Mouse (Mus musculus) urinary bladder, postnatal 36 days (tissue): Measurements from ENCODE around the gene Rnf169.

ENCODE experiments used
- DNase-seq, 2 experiments: peaks; one replicate each; pipeline ENCODE4 v3.0.0; 2022; ENCODE audit warnings: low spot score in 2 of 2, mixed read lengths in 1 of 2

Gene Rnf169

DNA sequence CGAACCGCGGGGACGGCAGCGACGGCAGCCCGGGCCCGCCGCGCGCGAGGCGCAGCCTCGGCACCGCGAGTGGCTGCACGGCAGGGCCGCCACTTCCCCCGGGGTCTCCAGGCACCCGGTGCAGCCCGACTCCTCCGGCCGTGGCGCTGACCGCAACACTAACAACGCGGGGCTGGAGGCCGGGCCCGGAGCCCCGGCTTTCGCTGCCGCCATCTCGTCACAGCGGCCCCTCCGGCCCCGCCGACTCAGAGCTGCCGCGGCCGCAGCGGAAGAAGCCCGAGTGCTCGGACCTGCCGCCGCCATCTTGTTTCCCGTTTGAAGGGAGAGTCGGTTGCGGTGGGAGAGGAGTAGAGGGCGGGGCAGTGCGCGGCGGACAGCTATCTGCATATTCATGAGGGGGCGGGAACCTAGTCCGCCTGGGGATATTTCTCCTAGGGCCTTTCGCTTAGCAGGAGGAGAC, at the start of gene Rnf169:
TSS of gene Rnf169 (minus strand) at position 317 of the 460 bp plus-strand sequence.
- DNase-seq = peak; percentile 85 to 91

- DNase-seq = no peak
These were observed 49.1 kb upstream of the Rnf169 start for GRCm38 (mm10) chr7:100029307-100029706.

- DNase-seq = no peak
These were observed 47.1 kb upstream of the Rnf169 start for GRCm38 (mm10) chr7:100027353-100027752.

DNA sequence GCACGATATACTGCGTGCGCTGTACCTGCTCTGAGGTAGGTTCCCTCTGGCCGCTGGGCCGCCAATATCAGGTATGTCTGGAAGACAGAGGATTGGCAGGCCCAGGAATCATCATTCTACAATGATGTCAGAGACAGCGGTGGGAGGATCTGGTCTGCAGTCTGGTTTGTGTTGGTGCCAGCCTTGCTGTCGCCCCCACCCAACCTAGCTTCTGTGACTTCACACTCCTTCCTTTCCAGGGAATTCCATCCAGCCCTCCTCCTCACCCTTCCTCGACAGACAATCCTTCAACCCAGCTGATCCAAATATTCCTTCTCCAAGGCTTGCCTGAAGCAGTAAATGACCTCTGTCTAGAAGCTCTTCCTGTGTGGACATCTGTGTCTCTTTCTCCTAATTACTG, 36.8 kb upstream of the Rnf169 start:
- no peak for DNase-seq

GRCm38 (mm10) chr7:100014123-100014600, 33.9 kb upstream of the Rnf169 start:
- peak in 1 of 2 experiments; percentile 13 for DNase-seq

- no peak for DNase-seq
These were observed 32.3 kb upstream of the Rnf169 start for GRCm38 (mm10) chr7:100012515-100012914.

GRCm38 (mm10) chr7:100012085-100012484, 31.8 kb upstream of the Rnf169 start:
- DNase-seq = no peak

- no peak for DNase-seq
These were observed 30.5 kb upstream of the Rnf169 start for GRCm38 (mm10) chr7:100010711-100011110.

DNA sequence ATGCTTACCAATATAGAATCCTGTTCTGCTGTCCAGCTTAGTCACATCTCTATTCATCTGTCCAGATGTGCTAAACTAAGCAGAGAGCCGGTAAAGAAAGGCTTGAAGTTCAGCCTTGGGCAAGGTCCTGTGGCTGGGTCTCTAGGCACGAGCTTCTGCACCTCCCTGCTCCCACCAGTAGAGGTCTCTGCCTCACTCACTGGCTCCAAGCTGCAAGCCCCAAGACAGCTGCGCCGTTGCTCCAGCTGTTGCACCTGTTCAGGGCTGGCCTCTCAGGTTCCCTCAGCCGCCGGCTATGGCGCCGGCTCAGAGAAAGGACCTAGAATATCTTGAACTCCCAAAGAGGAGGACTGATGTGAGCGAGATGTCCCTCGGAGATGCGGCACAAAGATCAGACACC, 29.4 kb upstream of the Rnf169 start:
- DNase-seq = peak; percentile 43 to 59

DNA sequence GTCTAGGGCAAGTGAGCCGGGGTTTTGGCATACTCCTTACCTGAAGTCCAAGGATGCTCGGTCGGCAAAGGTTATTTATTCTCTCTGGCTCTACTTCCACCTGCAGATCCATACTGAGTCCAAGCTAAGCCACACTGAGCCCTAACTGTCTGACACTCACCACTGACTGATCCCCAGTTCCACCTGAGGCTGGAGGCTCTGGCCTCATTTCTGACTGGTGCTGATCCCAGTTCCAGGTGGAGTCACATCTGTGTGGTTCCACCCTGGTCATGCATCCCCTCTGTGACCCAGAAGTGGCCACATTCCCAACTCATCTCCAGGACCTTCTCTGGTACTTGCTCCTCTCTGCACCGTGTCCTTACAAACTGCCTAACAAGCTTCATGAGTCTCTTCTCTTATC, 28.5 kb upstream of the Rnf169 start:
- no peak for DNase-seq

DNA sequence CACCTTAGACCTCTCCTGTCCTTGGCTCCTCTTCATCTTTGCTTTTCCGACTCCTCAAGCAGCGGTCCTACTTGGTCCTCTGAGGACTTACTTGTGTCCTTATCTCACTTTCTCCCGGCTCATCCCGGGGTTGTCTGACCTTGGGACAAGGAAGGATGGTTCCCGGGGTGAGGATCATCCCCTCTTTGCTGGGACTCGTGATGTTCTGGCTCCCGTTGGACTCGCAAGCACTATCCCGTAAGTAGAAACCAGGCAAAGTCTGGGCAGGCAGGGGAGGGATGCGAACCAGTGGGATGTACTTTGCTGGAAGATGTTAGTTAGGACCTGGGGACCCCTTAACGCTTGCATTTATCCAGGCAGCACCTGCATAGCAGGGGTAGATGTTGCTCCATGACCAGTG, 26.2 kb upstream of the Rnf169 start:
- DNase-seq = no peak

DNA sequence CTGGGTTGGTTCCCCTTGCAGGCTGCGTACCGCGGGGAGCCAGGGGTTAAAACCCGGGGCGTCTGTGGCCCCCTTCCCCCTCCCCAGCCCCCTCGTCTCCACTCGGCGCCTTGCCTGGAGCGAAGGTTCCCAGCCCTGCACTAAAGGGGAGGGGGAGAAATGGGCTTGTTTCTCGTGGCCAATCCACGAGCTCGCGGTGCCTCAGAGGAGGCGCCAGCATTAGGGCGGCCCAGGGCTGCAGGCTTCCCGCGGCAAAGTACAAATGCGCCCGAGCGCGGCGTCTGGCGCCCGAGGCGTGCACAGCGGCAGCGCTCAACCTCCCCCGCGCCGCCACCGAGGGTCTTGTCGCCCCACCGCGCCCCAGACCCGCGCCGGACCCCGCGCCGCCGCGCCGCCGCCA, 25.5 kb upstream of the Rnf169 start, which contains the start of gene Chrdl2:
TSS of gene Chrdl2 (plus strand) at position 383 of the 400 bp plus-strand sequence.
- peak in 1 of 2 experiments; percentile 23 for DNase-seq

DNA sequence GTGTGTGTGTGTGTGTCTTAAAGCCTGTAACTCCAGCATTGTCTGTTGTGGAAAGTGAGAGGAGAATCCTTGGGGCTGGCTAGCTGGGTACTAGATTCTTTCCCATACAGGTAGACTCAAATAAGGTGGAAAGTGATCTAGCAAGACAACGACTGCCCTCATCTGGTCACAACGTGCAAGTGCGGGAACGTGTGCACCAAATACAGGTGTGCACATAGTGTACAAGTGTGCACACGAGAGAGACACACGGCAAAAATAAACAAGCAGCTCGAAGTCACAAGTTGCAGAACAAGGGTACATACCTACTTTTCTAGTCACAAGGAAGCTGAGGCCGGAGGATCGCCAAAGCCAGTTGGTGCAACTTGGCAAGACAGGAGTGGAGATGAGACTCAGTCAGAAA, 23.5 kb upstream of the Rnf169 start:
- peak in 1 of 2 experiments; percentile 17 for DNase-seq

- DNase-seq = no peak
These were observed 18.4 kb upstream of the Rnf169 start for GRCm38 (mm10) chr7:99998668-99999067.

DNA sequence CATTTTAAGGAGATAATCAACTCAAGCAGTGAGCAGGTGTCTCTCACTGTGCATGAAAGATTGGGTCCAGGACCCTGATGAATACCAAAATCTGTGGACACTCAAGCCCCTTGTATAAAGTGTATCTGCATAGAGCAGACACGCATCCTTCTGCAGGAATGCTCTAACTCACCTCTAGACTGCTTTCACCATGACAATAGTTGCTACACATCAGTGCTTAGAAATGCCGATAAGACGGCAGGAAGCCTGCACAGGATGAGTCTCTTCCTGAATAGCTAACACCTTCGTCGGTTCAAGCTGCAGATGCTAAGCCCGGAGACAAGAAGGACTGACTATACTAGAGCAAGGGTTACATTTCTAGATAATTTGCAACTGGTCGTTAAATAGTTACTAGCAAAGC, 14.9 kb upstream of the Rnf169 start:
- no peak for DNase-seq

DNA sequence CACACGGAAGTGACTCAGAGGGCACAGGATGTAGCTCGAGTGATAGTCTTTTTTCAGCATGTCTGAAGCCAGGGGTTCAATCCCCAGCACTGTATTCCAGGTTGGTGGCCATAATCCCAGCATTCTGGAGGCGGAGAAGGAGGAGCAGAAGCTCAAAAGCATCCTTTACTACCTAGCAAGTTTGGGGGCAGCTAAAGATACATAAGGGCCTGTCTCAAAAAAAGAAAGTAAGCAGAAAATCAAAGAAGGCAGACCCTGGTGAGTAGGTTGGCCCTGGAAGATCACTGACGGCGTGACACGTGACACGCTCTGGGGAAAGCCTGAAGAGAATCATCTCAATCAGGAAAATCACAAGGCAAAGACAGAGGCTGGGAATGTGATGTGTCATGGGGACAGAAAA, 12.9 kb upstream of the Rnf169 start:
- DNase-seq = no peak

DNA sequence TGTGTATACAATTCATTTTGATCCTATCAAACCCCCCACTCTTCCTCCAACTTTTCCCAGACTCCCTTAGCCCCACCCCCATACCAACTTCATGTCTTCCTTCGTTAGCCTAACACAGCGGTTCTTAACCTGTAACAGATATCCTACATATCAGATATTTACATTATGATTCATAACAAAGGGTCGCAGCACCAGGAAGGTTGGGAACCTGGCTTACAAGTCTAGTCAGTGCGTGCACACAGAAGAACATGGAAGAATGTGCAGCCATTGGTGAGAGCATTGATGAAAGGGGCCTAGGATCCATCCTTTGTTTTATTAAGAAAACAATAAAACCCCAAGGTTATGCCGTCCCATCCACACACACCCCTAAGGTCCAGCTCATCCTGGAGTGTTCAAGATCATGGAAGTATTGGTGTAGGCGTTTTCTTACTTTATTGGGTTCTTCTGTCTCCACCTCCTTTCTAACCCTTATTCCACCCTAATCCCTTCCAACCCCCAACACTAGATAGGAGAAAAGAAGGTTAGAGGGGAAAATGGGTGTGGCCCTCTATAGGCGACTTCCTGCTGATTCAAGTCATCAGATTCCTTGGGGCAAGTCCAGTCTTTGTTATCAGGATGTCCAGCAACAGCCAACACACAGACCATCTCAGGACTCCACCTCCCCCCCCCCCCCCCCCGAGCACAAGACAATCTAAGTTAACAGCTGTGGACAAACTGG, 10.9 kb upstream of the Rnf169 start:
- DNase-seq = no peak

DNA sequence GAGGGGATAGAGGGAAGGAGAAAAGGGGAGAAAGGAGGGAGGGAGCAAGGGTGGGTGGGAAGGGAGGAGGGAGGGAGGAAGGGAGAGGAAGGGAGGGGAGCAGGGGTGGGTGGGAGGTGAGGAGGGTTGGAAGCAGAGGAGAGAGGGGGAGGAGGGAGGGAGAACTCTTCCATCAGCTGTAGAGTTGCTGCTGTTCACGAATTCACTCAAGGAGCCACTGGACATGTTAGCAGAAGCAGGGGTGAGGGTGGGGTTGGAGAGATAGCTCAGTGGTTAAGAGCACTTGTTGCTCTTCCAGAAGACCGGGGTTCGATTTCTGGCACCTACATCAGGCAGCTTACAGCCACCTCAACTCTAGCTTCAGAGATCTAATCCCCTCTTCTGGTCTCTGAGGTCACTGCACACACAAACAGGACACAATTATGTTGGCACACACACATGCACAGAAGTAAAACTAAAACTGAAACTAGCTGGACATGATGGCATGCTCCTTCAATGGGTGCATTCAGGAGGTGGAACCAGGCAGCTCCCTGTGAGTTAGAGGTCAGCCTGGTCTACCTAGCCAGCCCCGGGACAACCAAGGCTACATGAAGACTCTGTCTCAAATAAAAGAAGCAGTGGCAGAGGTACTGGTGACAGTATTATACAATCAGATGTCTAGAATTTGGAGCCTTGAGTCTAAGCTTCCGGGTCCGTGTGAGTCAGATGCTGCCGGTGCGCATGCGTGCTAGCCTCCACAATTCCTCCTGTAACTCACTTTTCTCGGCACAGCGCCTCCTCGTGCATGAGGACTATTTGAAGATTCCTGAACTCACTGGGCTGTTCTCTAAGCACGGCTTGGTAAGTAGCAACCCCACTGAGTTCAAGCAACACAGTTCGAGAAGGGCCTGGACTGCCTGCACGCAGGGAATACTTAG, 9.9 kb upstream of the Rnf169 start:
- no peak for DNase-seq

- DNase-seq = peak; percentile 57 to 64
These were observed 8.5 kb upstream of the Rnf169 start for GRCm38 (mm10) chr7:99988725-99989124.

- no peak for DNase-seq
These were observed 2.3 kb upstream of the Rnf169 start for GRCm38 (mm10) chr7:99982256-99983242.

GRCm38 (mm10) chr7:99981311-99981710, 1.1 kb upstream of the Rnf169 start:
- no peak for DNase-seq
